Mouse (Mus musculus) thymus, adult 18-20 months (tissue): ENCODE measurements at regions not wholly inside any gene's neighbourhood (a gene's known extent, or its start where the extent isn't known, plus 50 kb on each side); places are given as distances from the start of the nearest gene placed in this dataset.

Experiments used
- DNase-seq, 2 experiments: peaks; one replicate each; pipeline ENCODE4 v3.0.0; 2022; ENCODE audit warnings: mixed read lengths in 2 of 2

DNA sequence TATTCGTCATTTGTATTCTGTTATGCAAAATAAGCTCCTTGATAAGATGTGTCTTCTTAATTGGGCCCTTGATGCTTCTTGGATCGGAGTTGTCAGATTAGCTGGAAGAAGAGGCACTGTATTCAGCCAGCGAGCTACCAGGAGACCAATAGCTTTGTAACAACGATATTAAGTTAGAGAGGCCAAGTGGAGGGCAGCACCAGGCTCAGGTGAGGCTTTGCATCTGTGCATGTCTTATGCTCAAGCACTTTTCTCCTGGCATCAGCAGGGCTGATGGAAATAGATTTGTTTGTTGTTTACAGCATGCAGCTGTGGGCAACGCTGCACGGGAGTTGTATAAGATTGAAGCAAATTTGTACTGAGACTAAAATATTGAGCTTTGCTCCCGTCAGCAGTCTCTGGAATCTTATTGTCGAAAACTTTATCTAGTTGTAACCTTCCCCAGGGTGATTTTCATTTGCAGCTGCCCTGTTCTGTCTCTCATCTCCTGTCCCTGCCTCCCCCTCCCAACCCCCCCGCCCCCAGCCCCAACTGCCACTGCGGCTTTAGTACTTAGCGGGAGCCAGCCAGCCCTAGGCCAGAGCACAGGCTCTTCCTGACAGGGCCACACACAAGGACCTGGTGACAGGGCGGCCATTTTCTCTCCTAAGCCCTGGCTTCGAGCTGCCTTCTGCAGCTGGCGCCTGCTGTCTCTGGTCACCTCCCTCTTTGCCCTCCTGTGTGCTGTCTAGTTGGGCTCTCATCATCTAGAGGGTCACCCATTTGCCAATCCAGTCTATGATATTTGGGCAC, 247.3 kb downstream of the Tshz3 start:
- DNase-seq, result no peak

DNA sequence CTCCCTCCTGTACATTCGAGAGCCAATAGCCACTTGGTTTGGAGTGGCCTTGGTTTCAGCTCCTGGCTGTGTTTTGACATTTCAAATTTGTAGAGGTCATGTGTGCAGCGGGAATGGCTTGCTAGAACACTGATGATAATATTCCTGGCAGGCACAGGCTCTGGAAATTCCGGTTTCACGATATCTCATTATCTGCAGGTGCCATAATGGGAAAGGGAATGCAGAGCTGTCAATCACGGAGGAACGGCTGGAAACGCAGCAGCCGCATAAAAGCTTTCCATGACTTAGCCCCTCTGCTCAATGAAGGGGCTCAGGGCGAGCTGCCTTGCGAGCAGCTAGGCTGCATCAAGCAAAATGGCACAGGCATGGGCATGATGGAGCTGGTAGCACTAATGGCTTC, 251.6 kb downstream of the Tshz3 start:
- DNase-seq, result no peak

DNA sequence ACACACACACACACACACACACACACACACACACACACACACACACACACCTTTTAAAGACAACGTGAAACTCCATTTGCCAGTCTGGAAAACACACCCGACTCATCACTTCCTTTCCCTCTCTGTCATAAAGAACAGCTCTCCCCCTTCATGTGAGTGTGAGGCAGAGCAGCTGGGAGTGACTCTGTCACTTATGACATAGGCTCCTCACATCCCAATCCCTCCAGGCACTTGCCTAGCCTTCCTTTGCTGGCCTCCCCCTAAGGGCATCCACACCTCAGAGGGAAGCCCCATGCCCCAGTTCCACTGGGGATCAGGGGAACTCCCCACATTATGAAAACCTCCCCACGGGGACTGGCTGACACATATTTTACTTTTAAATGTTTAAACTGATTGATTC, 257.5 kb downstream of the Tshz3 start:
- DNase-seq, result no peak

DNA sequence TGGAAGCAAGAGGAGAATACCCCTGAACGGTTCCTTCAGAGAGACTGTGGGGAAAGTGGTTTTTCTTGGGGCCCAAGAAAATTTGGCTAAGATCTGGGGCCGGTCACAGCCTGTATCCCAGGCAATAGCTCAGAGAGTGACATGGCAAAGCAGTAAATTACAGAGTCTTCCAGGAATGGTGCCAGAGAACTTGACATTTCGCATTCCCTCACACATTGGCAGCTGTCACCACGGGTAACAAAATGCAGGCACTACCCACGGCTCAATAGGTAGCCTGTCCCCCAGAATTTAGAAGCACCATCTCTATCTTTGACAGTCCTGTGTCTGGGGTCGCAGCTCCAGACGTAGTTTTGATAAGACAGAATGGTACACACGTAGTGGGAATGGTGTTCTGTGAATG, 260.3 kb downstream of the Tshz3 start:
- DNase-seq, result no peak

DNA sequence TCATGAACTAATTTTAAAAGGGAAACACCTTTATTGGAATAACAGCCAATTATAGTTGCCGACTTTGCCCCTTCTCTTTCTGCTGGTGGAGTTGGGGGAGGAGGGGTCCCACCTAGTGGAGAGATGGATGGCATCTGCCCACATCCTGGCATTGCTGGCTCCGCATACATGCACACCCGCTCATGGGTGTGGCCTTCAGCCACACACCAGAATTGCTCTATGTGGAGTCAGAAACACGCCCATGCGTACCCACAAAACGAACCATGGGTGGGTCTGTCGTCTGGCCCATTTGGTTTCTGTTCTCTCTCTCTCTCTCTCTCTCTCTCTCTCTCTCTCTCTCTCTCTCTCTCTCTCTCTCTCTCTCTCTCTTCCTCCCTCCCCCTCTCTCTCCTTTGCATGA, 273.9 kb downstream of the Tshz3 start:
- no peak for DNase-seq

DNA sequence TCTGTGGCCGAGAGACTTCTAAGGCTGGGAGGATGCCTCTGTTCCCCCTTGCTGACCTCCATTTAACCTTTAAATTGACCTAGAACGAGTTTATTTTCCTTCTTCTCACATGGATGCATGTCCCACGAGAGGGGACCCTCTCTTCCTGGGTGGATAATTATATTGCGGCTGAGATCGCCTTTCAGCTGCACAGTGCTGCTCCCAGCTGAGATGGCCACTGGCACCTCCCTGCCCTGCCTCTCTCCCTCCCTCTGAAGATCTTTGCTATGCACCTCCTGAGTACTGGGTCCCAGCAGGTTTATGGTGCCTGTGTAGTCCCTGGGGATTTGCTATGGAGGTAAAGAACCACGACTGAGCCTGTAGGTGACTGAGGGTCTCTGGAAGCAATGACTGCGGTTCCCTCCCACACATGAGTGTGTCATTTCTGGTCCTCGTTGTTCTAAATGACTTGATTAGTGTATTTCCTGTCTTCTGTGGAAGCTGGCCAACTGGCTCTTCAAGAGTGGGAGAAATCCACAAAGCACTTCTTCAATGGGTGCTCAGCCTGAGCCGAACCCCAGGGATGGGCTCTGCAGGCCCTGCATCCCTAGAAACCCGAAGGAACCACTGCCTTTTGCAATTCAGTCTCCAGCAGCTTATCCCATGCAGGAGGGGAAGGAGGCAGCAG, 275.9 kb downstream of the Tshz3 start:
- DNase-seq, result no peak

DNA sequence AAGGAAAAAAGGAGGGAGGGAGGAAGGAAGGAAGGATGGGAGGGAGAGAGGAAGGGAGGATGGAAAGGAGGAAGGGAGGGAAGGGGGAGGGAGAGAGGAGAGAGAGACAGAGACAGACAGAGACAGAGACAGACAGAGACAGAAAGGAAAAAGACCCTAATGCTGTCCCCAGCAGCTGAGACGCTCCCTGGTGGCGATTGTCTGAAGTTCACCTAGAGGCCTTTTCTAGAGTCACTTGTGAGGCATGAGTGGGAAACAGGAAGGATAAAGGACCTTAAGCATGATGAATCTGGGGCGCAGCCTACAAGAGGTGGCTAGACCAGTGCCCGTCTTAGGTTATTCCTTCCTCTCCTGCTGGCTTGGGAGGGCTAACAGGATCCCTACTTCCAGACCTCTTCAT, 276.7 kb downstream of the Tshz3 start:
- no peak for DNase-seq

DNA sequence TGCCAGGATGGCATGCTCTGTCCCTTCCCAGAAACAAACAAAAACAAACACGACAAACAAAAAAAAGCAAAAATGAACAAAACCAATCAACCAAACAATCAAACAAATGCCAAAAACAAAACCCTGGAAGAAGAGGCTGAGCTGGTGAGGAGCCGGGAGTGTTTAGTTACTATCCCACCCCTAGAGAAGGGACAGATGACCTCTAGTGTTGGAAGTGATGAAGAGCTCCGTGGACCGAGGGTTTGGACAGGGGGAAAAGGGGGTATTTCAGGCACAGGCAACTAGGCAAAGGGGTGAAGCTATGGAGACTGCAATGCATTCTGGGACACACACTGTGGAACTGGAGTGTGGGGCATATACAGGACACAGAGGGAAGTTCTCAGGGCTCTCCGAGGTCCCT, 277.6 kb downstream of the Tshz3 start:
- DNase-seq, result no peak

DNA sequence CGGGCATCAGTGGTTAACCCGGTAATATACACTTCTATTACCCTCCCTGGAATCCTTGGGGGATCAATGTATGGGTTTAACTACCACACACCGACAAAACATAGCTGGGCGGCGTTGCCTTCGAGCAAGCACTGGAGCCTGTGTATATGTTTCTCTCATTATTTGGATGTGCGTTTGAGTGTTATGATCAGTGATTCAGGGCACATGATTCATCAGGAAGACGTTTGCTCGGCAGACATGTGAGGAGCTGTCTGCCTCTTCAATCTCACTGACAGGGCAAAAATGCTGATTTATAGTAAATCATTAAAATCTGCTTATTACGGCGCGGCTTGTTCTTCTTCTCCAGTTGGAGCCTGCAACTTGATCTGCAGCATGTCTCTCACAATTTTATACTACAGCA, 279.9 kb downstream of the Tshz3 start:
- DNase-seq, result no peak

DNA sequence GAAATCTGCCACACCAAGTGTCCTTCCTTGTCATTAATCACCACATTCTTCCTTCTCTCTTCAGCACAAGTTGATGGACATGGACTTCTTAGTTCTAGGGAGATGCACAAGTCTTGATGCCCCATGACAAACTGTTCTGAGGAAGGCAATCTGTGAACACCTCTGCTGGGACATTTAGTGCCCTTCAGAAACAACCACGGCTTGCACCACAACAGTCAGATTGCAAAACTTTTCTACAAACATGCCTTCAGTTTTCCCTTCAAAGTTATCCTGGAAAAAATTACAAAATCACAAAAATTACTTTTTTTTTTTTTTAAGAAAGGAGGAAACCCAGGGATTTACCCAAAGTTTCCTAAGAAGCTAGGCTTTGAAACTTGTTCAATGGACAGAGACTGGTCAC, 291.5 kb downstream of the Tshz3 start:
- no peak for DNase-seq

DNA sequence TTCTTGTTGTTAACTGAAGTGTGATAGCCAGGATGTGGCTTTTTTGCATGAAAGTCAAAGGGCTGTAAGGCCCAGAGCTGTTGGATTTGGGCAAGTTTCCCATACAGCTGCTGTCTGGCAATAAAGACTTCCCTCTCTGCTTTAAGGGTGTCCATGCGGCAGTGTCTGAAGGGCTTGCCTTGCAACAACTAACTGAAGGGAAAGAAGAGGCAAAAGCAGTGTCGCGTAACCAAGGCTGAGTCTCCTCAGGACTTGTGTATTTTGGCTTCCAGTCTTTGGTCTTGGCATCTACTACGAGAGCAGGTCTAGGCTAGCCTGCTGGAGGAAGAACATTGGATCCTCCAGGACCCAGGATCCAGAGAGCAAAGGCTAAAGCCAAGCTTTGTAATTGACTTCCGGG, 306.7 kb downstream of the Tshz3 start:
- DNase-seq, result no peak

DNA sequence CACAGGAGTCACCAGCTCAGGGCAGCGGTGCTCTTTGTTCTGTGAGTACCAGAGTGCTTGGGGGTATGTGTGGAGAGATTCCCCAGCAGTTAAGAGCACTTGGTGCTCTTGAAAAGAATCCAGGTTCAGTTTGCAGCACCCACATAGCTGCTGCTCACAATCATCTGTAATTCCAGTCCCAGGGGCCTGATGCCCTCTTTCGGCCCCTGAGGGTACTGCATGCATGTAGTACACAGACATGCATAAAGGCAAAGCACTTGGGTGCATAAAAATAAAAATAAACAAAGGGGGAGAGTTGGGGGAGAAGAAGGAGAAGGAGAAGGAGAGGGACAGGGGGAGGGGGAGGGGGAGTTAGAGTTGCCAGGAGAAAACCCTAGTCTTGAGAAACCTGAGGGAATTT, 307.8 kb downstream of the Tshz3 start:
- DNase-seq, result no peak

DNA sequence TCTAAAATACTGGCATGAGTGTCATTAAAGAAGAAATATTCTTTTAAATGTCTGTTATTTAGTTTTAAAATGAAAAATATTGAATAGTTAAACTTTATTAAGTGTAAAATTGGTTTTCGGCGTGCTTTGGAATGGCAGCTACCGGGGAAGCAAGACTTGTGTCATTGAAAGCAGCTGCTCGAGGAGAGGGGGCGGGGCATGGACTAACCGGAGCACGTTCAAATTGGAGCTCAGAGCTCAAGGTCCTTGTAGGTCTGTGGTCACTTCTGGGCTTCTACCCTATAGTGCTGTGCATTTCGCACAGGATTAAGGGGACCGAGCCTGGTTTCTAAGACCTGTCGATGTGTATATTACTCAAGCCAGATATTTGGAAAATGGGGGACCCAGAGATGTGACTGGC, 309.0 kb downstream of the Tshz3 start:
- no peak for DNase-seq

DNA sequence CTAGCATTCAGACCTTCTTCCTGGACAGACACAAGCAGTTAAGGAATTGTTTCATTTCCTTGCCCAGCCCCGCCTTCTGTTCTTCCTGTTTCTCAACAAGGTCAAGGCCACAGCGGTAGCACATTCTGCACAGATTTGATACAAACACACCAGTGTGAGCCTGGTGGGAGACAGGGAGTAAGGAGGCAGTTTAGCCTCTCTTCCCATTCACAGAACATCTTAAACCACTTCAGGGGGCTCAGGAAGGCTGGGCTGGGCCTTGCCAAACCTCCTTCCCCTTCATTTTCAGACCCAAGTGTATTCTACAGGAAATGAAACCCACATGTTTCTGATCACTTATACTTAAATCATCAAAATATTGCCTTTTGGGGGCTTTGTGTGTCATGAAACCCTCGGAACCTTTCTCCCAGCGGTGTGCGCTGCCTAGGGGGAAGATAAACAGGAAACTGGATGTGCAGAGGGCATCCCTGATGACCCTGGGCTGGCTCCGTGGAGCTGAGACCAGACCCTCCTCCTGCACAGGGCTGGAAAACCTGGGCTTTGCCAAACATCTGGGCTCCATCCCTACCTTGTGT, 313.3 kb downstream of the Tshz3 start:
- DNase-seq, result no peak

DNA sequence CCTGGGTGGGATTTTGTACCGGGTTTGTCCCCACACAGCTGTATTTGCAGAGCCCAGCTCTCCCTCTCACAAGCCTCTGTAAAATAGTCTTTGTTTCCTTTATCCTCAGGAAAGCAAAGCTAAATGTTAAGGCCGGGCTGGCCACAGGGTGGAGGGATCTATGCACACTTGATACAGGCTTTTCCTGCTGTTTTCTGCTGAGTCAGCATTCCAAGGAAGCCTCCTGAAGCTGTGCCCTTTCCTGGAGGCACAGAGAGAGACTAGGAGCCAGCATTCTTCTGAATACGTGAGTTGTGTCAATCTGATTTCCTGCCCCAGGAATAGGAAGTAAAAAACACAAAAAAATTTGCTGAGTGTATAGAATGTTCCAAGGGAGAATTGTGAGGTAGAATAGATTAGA, 322.2 kb downstream of the Tshz3 start:
- DNase-seq, result no peak

DNA sequence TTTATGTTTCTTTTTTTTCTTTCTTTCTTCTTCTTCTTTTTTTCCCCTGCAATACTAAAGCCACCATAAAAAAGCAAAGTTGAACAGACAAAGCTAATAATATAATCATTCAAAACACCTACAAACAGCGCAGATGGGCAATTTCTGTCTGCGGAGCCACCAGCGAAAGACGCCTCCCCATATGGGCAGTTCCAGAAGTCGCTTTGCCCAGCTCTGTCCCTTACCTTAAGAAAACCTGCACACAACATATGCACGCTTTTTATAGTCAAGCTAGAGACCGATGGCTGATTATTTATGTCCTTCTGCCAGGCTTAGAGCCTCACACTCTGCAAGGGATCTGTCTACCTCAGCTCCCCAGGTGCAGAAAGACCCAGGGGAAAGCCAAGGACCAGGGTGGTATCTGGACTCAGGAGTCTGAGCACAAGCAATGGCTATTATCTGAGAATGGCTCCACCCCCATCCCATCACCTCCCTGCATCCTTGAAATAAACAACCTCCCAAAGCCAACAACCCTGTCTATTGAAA, 326.6 kb downstream of the Tshz3 start:
- no peak for DNase-seq

DNA sequence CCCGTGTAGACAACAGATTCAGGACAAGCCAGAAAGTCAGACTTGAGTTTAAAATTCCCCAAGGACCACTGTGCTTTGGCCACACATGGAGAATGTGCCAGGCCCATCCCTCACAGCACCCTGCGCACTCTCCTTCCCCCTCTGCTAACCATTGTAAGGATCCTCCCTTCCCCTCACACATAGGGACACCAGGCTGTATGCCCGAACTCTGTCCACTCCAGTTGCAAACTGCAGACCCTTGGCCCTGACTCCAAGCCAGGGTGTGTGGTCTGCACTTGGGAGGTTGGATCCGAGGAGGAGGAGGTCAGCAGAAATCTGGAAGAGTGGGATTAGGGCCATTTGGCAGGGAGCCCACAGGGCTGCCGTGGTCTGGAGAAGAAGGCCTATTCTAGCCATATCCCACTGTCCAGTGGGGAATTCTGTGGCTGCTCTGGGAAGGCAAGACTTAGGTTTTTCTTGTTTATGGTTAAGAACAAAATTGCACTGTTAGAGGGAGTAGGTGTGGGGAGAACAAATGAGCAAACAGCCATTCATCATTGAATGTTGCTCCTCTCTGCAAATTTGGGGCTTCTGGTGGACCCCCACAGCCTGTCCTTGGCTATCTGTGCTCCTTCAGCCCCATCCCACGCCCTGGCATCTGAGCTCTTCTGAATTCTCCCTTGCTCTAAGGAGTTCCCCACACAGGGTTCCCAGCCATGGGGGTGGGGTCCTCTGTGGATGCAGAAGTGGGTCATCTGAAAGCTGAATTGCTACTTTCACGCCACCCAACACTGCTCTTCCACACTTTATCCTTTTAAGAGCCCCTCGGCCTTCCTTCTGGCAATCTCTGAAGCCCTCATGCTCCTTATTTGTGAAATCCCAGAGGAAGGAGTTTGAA, 366.9 kb downstream of the Tshz3 start:
- DNase-seq, result no peak

DNA sequence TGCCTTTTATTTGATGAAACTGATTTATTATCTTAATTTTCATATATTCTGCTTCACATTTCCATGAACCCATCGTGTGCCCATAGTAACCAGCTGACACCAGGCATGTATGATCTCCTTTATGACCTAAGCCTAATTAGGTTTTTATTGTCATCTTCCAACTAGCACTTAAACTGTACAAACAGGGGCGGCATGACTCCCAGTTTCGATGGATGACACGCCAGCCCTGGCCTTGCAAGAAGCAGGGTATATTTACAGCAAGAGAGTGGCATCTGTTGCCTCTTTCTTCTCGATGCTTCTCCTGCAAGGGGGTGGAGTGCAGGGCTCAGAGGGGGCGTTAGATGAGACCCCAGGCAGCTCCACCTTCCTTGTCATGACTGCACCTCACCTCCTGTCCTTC, 379.8 kb downstream of the Tshz3 start:
- no peak for DNase-seq

DNA sequence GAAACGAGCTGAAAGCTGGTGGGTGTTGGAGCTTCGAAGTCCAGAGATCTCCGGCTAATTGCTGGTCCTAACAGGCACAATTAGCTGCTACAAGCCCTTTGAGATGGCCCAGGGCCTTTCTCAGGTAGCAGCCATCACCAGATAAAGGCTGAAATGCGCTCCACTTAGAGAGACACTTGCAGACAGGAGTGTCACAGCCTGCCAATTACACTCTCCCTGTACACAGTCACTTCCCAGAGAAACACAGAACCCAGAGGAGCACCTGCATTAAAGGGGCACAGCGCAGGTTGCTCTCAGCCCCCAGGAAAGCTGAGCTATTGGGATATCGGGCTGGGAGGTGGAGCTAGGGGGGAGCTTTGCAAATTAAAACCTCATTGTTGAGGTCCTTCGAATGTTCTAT, 380.2 kb downstream of the Tshz3 start:
- DNase-seq, result no peak

DNA sequence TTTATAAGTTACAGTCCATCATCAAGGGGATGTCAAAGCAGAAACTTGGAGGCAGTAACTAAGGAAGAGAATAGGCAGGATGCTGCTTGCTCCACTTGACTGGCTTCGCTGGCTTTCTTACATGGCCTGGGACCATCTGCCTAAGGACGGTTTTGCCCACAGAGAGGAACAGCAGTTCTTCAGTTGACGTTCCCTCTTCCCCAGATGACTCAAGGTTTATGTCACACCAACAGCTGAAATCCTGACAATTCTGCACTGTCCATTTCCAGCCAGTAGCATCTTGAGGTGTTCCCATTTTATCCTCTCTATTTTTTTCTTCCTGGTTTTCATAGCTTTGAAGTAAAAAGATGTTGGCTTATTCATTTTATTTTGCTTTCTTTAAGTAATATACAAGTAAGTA, 391.8 kb downstream of the Tshz3 start:
- no peak for DNase-seq

DNA sequence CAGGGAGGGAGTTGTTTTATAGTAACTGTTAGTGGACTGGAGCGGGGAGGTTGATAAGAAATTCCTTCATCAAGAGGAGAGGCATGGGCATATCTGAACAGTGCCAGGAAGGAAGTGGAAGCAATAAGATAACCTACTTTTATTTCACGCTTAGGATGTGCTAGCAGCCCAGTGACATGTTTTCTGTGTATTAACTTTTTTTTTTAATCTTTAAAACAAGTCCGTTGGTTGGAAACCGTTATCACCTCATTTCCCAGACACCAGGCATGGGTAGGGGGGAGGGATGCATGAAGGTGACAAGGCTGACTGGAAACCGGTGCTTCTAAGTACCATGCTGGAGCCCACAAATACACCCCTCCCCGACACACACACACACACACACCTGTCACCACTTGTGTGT, 394.7 kb downstream of the Tshz3 start:
- no peak for DNase-seq

DNA sequence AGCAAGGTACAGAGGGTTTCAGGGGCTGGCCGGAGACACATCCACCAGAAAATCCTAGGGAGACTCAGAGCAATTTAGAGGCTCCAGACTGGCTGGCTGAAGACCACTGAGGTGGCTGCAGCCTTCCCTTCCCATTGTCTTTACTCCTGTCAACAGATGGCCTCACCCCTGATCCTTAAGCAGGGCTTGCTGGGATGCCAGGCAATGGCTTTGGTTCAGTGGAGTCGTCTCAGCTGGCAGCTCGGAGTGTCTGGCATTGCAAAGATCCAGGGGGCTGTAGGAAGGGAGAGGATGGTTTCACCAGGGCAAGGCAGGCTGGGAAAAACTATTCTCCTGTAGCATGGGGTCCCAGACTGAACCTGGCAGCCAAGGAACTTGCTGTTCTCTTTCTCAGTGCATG, 395.8 kb downstream of the Tshz3 start:
- DNase-seq, result no peak

DNA sequence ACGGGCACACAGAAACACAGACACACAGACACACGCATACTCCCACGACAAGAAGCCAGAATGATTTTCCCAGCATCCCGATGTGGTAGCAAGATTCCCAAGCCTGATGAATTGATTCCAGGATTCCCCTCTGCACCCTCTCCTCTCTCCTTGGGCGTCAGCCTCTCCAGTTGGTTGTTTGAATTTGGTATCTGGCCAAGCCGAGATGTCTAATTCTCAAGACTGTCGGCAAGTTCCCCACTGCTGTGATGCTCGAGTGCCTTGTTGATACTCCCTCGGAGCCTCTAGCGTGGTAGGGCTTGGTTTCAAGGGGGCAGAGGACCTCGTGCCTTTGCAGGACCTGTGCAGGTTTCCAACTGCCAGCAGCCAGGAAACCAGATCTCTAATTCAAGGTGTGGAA, 397.9 kb downstream of the Tshz3 start:
- no peak for DNase-seq
